Mouse (Mus musculus): ENCODE measurements around the gene Dpp10. TPM values are rescaled to one million over a fixed set of nuclear protein-coding genes. Genes with fewer than 3 reads are reported as not detected.

Dpp10 gene
- total and polyA plus RNA-seq, 3 experiments: not detected

DNA sequence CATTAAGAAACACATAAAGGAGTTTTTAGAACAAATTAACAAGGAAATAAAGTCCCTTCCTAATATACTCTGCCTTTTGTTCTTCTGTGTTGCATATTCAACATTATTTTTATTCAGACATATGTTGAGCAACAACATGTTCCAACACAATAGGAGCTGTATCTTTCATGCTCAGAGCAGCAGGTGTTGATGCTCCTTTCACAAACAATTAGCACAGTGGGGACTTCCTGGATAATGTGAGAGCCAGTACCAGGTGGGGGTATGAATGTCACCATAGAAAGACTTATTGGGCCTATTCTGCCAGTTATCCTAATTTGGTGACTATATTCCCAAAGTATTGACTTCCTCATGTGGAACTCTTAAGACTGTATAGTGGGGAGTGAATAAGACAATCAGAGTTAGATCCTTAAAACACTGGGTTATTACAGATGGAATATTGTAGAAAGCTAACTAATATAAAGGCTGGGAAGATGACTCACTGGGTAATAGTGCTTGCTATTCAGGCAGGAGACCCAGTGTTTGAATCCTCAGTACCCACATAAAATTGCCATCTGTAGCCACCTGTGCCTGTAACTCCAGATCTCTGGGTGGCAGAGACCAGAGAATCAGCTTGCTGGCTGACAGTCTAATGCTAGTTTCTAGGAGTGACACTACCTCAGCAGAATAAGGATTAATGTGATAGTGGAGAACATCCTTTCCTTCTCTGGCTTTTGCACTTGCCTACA lies 117.9 kb downstream of the Dpp10 start:
- no peak for DNase-seq (ENCODE audit: low read depth, low spot score)
- H3K79me2 ChIP-seq (ENCODE audit: control insufficient read depth, insufficient read depth, low read length, poor library complexity): no peaks in the 10 kb centered on the region
- H3K9ac ChIP-seq (ENCODE audit: control insufficient read depth, low read depth, low read length, poor library complexity, severe bottlenecking): no peak overlapping the region
- no peaks in the 10 kb centered on the region for H3K27me3 ChIP-seq (ENCODE audit: control insufficient read depth in 1 of 2, insufficient read depth in 2 of 2, low read length in 2 of 2)
- no peaks in the 10 kb centered on the region for H3K9me3 ChIP-seq (replicated peaks; ENCODE audit: insufficient read depth, low read length)
- TF ChIP-seq CTCF (IDR thresholded peaks at IDR 0.05 in 2 of 3, conservative IDR thresholded peaks at IDR 0.05 in 1 of 3; ENCODE audit: control insufficient read depth in 1 of 3, insufficient read depth in 1 of 3, low read depth in 2 of 3, low read length in 3 of 3, poor library complexity in 1 of 3, severe bottlenecking in 1 of 3) (no peak), GATA1 (IDR thresholded peaks at IDR 0.05; ENCODE audit: low read depth, low read length) (no peak), JUND (IDR thresholded peaks at IDR 0.05; ENCODE audit: low read depth, low read length) (no peak), RAD21 (IDR thresholded peaks at IDR 0.05; ENCODE audit: low read depth, low read length) (no peak), UBTF (IDR thresholded peaks at IDR 0.05; ENCODE audit: borderline replicate concordance, insufficient read depth, low read depth, low read length) (no peak)
- H3K36me3 ChIP-seq (ENCODE audit: control insufficient read depth in 1 of 2, insufficient read depth in 2 of 2, low read length in 2 of 2): no peaks in the 10 kb centered on the region
- H3K27ac ChIP-seq (ENCODE audit: control insufficient read depth, low read depth, low read length): no peak overlapping the region
- no peak overlapping the region for H3K4me3 ChIP-seq (ENCODE audit: control insufficient read depth in 1 of 2, insufficient read depth in 1 of 2, low read depth in 2 of 2, low read length in 2 of 2)
- H3K4me1 ChIP-seq (ENCODE audit: control insufficient read depth in 1 of 2, insufficient read depth in 2 of 2, low read length in 2 of 2): no peaks in the 10 kb centered on the region

DNA sequence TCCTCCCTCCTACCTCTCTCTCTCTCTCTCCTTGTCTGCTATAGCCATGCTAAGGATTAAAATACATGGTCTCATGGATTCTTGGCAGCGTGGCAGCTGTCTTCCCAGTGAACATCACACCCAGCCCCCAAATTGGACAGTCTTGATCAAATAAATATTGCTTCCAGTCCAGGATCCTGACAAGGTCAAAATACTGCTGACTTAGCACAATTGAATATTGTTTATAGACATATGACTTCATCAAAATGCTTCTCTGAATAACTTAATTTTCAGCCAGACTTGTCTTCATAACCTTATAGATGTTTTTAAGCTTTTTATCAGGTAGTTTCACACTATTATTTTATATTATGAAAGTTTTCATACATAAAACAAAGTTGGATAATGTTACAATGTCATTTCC lies 120.5 kb downstream of the Dpp10 start:
- DNase-seq (ENCODE audit: low read depth, low spot score): no peak
- Histone ChIP-seq H3K9me3 (replicated peaks; ENCODE audit: insufficient read depth, low read length) (no peaks in the 10 kb centered on the region), H3K9ac (ENCODE audit: control insufficient read depth, low read depth, low read length, poor library complexity, severe bottlenecking) (no peak overlapping the region), H3K79me2 (ENCODE audit: control insufficient read depth, insufficient read depth, low read length, poor library complexity) (no peaks in the 10 kb centered on the region), H3K4me3 (ENCODE audit: control insufficient read depth in 1 of 2, insufficient read depth in 1 of 2, low read depth in 2 of 2, low read length in 2 of 2) (no peak overlapping the region), H3K36me3 (ENCODE audit: control insufficient read depth in 1 of 2, insufficient read depth in 2 of 2, low read length in 2 of 2) (no peaks in the 10 kb centered on the region), H3K27me3 (ENCODE audit: control insufficient read depth in 1 of 2, insufficient read depth in 2 of 2, low read length in 2 of 2) (no peaks in the 10 kb centered on the region), H3K27ac (ENCODE audit: control insufficient read depth, low read depth, low read length) (no peak overlapping the region), H3K4me1 (ENCODE audit: control insufficient read depth in 1 of 2, insufficient read depth in 2 of 2, low read length in 2 of 2) (no peaks in the 10 kb centered on the region)
- TF ChIP-seq SMC3 (IDR thresholded peaks at IDR 0.05; ENCODE audit: low read depth, low read length) (no peak), MAFK (IDR thresholded peaks at IDR 0.05; ENCODE audit: borderline replicate concordance, low read depth, low read length) (peak; percentile 50; the same call in 1 of the 2 replicates)

DNA sequence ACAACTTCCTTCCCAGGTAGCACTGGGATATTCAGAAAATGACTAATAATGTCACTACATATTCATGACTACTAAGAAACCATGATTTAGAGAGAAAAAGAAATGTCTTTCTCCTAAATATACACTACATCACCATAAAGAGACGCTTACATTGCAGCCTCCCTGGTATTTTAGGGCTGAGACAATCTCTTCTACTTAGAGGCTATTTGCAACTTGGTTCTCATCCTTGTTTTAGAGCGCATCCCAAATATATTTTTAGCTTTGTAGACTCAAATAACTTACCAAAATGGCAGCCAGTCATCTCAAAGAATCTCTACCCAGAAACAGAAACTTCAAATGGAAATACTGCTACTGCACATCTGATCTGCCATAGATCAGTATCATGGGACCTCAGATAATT lies 121.5 kb downstream of the Dpp10 start:
- Histone ChIP-seq H3K79me2 (ENCODE audit: control insufficient read depth, insufficient read depth, low read length, poor library complexity) (no peaks in the 10 kb centered on the region), H3K27ac (ENCODE audit: control insufficient read depth, low read depth, low read length) (no peak overlapping the region), H3K36me3 (ENCODE audit: control insufficient read depth in 1 of 2, insufficient read depth in 2 of 2, low read length in 2 of 2) (no peaks in the 10 kb centered on the region), H3K27me3 (ENCODE audit: control insufficient read depth in 1 of 2, insufficient read depth in 2 of 2, low read length in 2 of 2) (no peaks in the 10 kb centered on the region), H3K9ac (ENCODE audit: control insufficient read depth, low read depth, low read length, poor library complexity, severe bottlenecking) (no peak overlapping the region), H3K4me1 (ENCODE audit: control insufficient read depth in 1 of 2, insufficient read depth in 2 of 2, low read length in 2 of 2) (no peaks in the 10 kb centered on the region), H3K9me3 (replicated peaks; ENCODE audit: insufficient read depth, low read length) (no peaks in the 10 kb centered on the region), H3K4me3 (ENCODE audit: control insufficient read depth in 1 of 2, insufficient read depth in 1 of 2, low read depth in 2 of 2, low read length in 2 of 2) (no peak overlapping the region)
- TF ChIP-seq ZKSCAN1 (IDR thresholded peaks at IDR 0.05; ENCODE audit: low read depth, low read length): no peak
- TF ChIP-seq RCOR1 (IDR thresholded peaks at IDR 0.05; ENCODE audit: low read depth, low read length): no peak
- TF ChIP-seq GATA1 (IDR thresholded peaks at IDR 0.05; ENCODE audit: low read depth, low read length): no peak
- TF ChIP-seq NRF1 (IDR thresholded peaks at IDR 0.05; ENCODE audit: insufficient read depth, low read depth, low read length, poor library complexity, severe bottlenecking): no peak
- no peak for TF ChIP-seq MYB (IDR thresholded peaks at IDR 0.05; ENCODE audit: low read depth, low read length)
- no peak for DNase-seq (ENCODE audit: low read depth, low spot score)
